Mouse (Mus musculus): Measurements from ENCODE around the gene Hddc3. TPM values are rescaled to one million over a fixed set of nuclear protein-coding genes. Genes with fewer than 3 reads are reported as not detected.

Hddc3 gene
- total and polyA plus RNA-seq, 3 experiments = 47.1 to 58.1 TPM; not detected in 1

GRCm38 (mm10) chr7:80315733-80316132 lies 27.2 kb upstream of the Hddc3 start:
- no peaks in the 10 kb centered on the region for H3K9me3 ChIP-seq (replicated peaks; ENCODE audit: insufficient read depth, low read length)
- H3K4me1 ChIP-seq (ENCODE audit: control insufficient read depth in 1 of 2, insufficient read depth in 2 of 2, low read length in 2 of 2) = no peaks in the 10 kb centered on the region
- H3K79me2 ChIP-seq (ENCODE audit: control insufficient read depth, insufficient read depth, low read length, poor library complexity) = peaks cover 3% of the 10 kb centered on the region
- H3K4me3 ChIP-seq (ENCODE audit: control insufficient read depth in 1 of 2, insufficient read depth in 1 of 2, low read depth in 2 of 2, low read length in 2 of 2) = no peak overlapping the region
- no peak overlapping the region for H3K27ac ChIP-seq (ENCODE audit: control insufficient read depth, low read depth, low read length)
- no peak for TF ChIP-seq ZNF384 (IDR thresholded peaks at IDR 0.05; ENCODE audit: low read depth, low read length)
- TF ChIP-seq POLR2A (IDR thresholded peaks at IDR 0.05; ENCODE audit: control insufficient read depth in 1 of 2, insufficient read depth in 1 of 2, low read depth in 1 of 2, low read length in 2 of 2, poor library complexity in 1 of 2) = peak in 1 of 2 experiments; percentile 33; a peak in 2 of 4 replicates
- peak; percentile 83 for TF ChIP-seq POLR2AphosphoS2 (IDR thresholded peaks at IDR 0.05; ENCODE audit: low read length)
- H3K9ac ChIP-seq (ENCODE audit: control insufficient read depth, low read depth, low read length, poor library complexity, severe bottlenecking) = no peak overlapping the region
- no peaks in the 10 kb centered on the region for H3K27me3 ChIP-seq (ENCODE audit: control insufficient read depth in 1 of 2, insufficient read depth in 2 of 2, low read length in 2 of 2)
- peaks cover 0 to 19% of the 10 kb centered on the region in 2 experiments; a peak in 2 of 4 replicates for H3K36me3 ChIP-seq (ENCODE audit: control insufficient read depth in 1 of 2, insufficient read depth in 2 of 2, low read length in 2 of 2)
- no peak for DNase-seq (ENCODE audit: low read depth, low spot score)

GRCm38 (mm10) chr7:80317439-80318115 lies 25.3 kb upstream of the Hddc3 start:
- Histone ChIP-seq H3K9ac (ENCODE audit: control insufficient read depth, low read depth, low read length, poor library complexity, severe bottlenecking) (no peak overlapping the region), H3K9me3 (replicated peaks; ENCODE audit: insufficient read depth, low read length) (no peaks in the 10 kb centered on the region), H3K36me3 (ENCODE audit: control insufficient read depth in 1 of 2, insufficient read depth in 2 of 2, low read length in 2 of 2) (peaks cover 0 to 13% of the 10 kb centered on the region in 2 experiments; a peak in 2 of 4 replicates), H3K4me3 (ENCODE audit: control insufficient read depth in 1 of 2, insufficient read depth in 1 of 2, low read depth in 2 of 2, low read length in 2 of 2) (no peak overlapping the region), H3K27ac (ENCODE audit: control insufficient read depth, low read depth, low read length) (no peak overlapping the region), H3K79me2 (ENCODE audit: control insufficient read depth, insufficient read depth, low read length, poor library complexity) (peaks cover 11% of the 10 kb centered on the region), H3K27me3 (ENCODE audit: control insufficient read depth in 1 of 2, insufficient read depth in 2 of 2, low read length in 2 of 2) (no peaks in the 10 kb centered on the region), H3K4me1 (ENCODE audit: control insufficient read depth in 1 of 2, insufficient read depth in 2 of 2, low read length in 2 of 2) (no peaks in the 10 kb centered on the region)
- DNase-seq (ENCODE audit: low read depth, low spot score) = no peak
- TF ChIP-seq POLR2AphosphoS5 (IDR thresholded peaks at IDR 0.05; ENCODE audit: borderline replicate concordance, low read depth, low read length) (no peak), NELFE (IDR thresholded peaks at IDR 0.05; ENCODE audit: low read depth, low read length) (no peak), USF1 (IDR thresholded peaks at IDR 0.05; ENCODE audit: low read depth, low read length) (no peak), MAZ (IDR thresholded peaks at IDR 0.05; ENCODE audit: low read depth, low read length) (no peak), HCFC1 (IDR thresholded peaks at IDR 0.05; ENCODE audit: low read depth, low read length) (no peak), RCOR1 (IDR thresholded peaks at IDR 0.05; ENCODE audit: low read depth, low read length) (no peak), SIN3A (IDR thresholded peaks at IDR 0.05; ENCODE audit: low read length) (no peak), SMC3 (IDR thresholded peaks at IDR 0.05; ENCODE audit: low read depth, low read length) (no peak), CHD1 (IDR thresholded peaks at IDR 0.05; ENCODE audit: low read depth, low read length) (no peak), CHD2 (IDR thresholded peaks at IDR 0.05; ENCODE audit: low read length) (no peak), MEF2A (IDR thresholded peaks at IDR 0.05; ENCODE audit: extremely low read depth, insufficient replicate concordance, low read depth, low read length, poor library complexity, severe bottlenecking) (no peak), MAX (IDR thresholded peaks at IDR 0.05; ENCODE audit: low read length) (no peak), ZNF384 (IDR thresholded peaks at IDR 0.05; ENCODE audit: low read depth, low read length) (no peak), ELF1 (IDR thresholded peaks at IDR 0.05; ENCODE audit: low read depth, low read length) (no peak), E2F4 (IDR thresholded peaks at IDR 0.05; ENCODE audit: borderline replicate concordance, low read depth, low read length) (no peak), TAL1 (IDR thresholded peaks at IDR 0.05; ENCODE audit: low read length) (no peak), POLR2AphosphoS2 (IDR thresholded peaks at IDR 0.05; ENCODE audit: low read length) (no peak; the same call in 1 of the 2 replicates)
